Mouse (Mus musculus) mouse embryonic stem cell (cell line): ENCODE results near the gene Cttn.

ENCODE experiments used
- in situ Hi-C, 2 experiments: fragments of 300-500 bp; cut with MboI; formaldehyde crosslinking; loops; 1 replicate in 1 of 2; 3 replicates in 1 of 2; pipeline ENCODE4 v1.14.3; 2019 to 2020; ENCODE audit warnings: low sequenced_read_pairs in 2 of 2, low pct_unique_long_range_greater_than_20kb in 1 of 2, mixed read lengths in 1 of 2; ENCODE audit not compliant: unreplicated experiment in 1 of 2

The Cttn gene

GRCm38 (mm10) chr7:144458881-144459280, 11.9 kb downstream of the Cttn start:
- in situ Hi-C loops, result no loop called here

- in situ Hi-C loops, result no loop called here
These were observed 20.1 kb downstream of the Cttn start for GRCm38 (mm10) chr7:144450661-144451060.

- in situ Hi-C loops, result no loop called here
These were observed 20.9 kb downstream of the Cttn start for GRCm38 (mm10) chr7:144449637-144450570.

GRCm38 (mm10) chr7:144448186-144448585, 22.6 kb downstream of the Cttn start:
- in situ Hi-C loops, result no loop called here

- in situ Hi-C loops, result no loop called here
These were observed 23.7 kb downstream of the Cttn start for GRCm38 (mm10) chr7:144447146-144447545.

GRCm38 (mm10) chr7:144444788-144445187, 26.0 kb downstream of the Cttn start:
- in situ Hi-C loops, result no loop called here

GRCm38 (mm10) chr7:144441976-144442375, 28.8 kb downstream of the Cttn start:
- in situ Hi-C loops, result no loop called here

GRCm38 (mm10) chr7:144441466-144441865, 29.3 kb downstream of the Cttn start:
- in situ Hi-C loops, result no loop called here

- in situ Hi-C loops, result no loop called here
These were observed 32.0 kb downstream of the Cttn start for GRCm38 (mm10) chr7:144438811-144439210.

- in situ Hi-C loops, result no loop called here
These were observed 37.9 kb downstream of the Cttn start for GRCm38 (mm10) chr7:144432920-144433319.

GRCm38 (mm10) chr7:144427460-144427859, 43.3 kb downstream of the Cttn start:
- in situ Hi-C loops, result loop anchor here in 1 of 2 experiments (5.0 kb wide), 1 partner anchor 210 kb away; no protein-coding TSS in a partner anchor

GRCm38 (mm10) chr7:144426594-144426993, 44.2 kb downstream of the Cttn start:
- in situ Hi-C loops, result loop anchor here in 1 of 2 experiments (5.0 kb wide), 1 partner anchor 209 kb away; no protein-coding TSS in a partner anchor

- in situ Hi-C loops, result loop anchor here in 1 of 2 experiments (5.0 kb wide), 1 partner anchor 209 kb away; no protein-coding TSS in a partner anchor
These were observed 44.9 kb downstream of the Cttn start for GRCm38 (mm10) chr7:144425953-144426352.

GRCm38 (mm10) chr7:144421478-144421877, 49.3 kb downstream of the Cttn start:
- in situ Hi-C loops, result no loop called here

GRCm38 (mm10) chr7:144420552-144420951, 50.3 kb downstream of the Cttn start:
- in situ Hi-C loops, result no loop called here

- in situ Hi-C loops, result no loop called here
These were observed 53.0 kb downstream of the Cttn start for GRCm38 (mm10) chr7:144417644-144418343.

- in situ Hi-C loops, result no loop called here
These were observed 53.6 kb downstream of the Cttn start for GRCm38 (mm10) chr7:144417234-144417633.

- in situ Hi-C loops, result no loop called here
These were observed 55.0 kb downstream of the Cttn start for GRCm38 (mm10) chr7:144415795-144416194.

GRCm38 (mm10) chr7:144414632-144415031, 56.2 kb downstream of the Cttn start:
- in situ Hi-C loops, result no loop called here
